Mouse (Mus musculus): Measurements from ENCODE around the gene 4933428G20Rik.
A peak's percentile ranks its signal among the peaks of the same experiment; 100 is the strongest.

Gene 4933428G20Rik

DNA sequence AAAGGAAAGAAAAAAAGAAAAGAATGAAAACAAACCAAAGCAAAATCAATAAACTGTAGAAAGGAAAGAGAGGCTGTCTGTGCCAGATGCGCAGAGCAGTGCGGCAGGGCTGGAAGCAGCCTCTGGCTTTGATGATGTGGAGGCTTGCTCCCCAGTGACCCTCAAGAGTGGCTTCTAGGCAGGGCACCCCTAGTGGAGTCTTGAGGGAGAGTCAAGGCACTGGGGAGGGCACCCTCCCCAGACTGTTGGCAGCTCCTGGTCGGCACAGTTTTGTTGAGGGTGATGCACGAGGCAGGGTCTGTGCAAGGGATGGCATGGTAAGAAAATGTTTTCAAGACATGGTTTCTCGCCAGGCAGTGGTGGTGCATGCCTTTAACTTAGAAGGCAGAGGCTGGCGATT lies 37.6 kb downstream of the 4933428G20Rik start:
- DNase-seq (ENCODE audit: low spot score) = no peak

DNA sequence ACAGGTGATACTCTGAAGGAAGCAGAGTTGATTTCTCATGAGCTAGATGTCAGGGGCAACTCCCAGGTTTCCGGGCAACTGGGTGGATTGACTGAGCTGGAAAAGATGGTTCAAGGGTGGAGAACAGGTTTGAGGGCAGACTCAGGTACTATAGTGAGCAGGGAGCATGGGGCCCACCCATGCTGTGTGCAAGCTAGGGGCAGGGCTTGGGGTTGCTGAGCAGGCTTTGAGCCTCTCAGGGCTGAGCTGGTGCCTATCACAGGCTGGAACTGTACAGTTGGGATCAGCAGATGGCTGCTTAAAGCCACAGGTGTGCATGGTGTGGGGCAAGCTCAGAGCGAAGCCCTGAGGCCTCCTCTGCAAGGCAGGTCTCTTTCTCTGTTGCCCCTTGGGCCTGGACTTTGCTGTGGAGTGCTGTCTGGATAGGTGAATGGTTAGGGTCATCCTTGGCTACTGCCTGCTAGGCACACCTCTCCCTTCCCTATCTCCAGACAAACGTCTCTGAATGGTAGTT lies 38.8 kb downstream of the 4933428G20Rik start:
- no peak for DNase-seq (ENCODE audit: low spot score)

DNA sequence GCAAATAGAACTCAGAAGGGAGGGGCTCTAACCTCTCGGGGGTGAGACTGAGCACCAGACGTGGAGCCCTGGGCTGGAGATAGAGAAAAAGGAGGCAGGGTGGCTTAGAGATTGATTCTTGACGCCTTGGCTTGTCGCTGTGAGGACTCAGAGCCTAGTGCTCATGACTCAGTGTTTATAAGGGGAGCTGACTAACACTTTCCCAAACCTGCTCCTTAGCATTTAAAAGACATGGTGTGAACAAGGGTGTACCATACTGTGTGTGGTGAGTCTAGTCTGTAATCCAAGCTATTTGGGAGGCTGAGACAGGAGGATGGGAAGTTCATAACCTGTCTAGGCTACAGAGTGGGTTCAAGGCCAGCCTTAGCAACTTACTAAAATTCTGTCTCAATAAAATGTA lies 43.0 kb downstream of the 4933428G20Rik start:
- no peak for DNase-seq (ENCODE audit: low spot score)

DNA sequence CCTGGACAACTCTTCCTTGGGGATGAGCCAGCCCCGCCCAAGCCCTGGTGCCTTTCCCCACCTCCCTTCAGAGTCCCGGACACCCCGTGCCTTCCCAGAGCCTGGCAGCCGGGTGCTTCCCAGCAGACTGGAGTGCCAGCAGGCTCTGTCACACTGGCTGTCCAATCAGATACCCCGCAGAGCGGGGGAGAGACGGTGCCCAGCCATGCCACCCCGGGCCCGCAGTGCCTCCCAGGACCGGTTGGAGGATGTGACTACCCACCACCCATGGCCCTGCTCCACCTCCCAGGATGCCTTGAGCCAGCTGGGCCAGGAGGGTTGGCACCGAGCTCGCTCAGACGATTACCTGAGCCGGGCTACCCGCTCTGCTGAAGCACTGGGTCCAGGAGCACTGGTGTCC lies 48.5 kb downstream of the 4933428G20Rik start:
- DNase-seq (ENCODE audit: low spot score) = no peak

DNA sequence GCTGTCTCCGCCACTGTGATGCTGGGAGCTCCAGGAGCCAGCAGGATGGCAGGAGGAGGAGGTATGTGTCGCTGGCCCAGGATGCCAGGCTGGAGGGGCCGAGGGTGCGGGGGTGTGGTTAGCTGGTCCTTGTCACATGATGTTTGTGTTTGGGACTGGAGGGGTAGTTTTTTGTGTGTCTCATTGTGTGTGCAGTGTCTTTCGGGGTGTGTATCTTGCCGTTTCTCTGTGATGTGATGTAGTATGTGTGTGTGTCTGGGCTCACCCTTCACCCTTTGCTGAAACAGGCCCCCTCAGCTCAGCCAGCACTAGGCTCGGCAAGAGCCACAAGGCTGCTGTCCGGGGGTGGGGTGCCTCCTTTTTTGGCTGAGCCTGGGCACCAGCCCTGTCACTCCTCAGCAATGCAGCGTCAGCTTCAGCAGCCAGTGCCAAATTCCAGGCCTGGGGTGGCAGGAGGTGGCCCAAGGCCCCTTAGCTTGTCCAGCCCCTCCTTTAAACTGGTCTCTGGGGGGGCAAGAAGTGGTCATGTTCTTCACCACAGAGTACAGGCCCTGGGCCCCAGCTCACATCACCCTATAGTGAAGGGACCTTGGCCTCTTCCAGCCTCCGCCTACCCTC lies 49.7 kb downstream of the 4933428G20Rik start:
- DNase-seq (ENCODE audit: low spot score) = no peak

DNA sequence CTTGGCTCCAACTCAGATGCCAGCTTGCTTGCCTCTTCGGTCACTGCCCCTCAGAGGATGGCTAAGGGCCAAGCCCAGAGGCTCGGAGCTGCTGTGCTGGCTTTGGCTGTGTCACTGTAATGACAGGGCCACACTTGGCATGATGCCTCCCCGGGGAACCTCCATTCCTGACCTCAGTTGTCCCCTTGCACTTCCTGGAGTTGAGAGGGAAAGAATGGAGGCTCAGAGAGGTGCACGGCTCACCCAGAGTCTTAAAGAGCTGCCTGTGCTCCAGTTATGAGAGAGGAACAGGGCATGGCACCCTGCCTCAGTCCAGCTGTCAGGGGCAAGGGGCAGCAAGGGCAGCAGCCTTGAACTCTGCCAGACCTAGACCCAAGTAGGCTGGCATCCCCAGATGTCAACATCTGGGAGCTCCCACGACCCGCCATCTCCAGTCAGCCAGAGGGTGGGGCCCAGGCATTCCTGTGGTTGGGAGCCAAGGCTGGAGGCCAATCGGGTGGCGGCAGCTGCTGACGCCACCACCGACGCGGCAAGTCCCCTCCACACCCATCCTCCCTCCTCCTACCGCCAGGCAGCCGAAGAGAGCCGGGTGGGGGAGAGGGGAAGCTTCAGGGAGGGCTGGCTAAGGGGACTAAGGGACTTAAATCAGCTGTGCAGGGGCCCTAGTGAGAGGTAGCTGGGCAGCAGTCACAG lies 50.4 kb downstream of the 4933428G20Rik start:
- peak; percentile 85 for DNase-seq (ENCODE audit: low spot score)

DNA sequence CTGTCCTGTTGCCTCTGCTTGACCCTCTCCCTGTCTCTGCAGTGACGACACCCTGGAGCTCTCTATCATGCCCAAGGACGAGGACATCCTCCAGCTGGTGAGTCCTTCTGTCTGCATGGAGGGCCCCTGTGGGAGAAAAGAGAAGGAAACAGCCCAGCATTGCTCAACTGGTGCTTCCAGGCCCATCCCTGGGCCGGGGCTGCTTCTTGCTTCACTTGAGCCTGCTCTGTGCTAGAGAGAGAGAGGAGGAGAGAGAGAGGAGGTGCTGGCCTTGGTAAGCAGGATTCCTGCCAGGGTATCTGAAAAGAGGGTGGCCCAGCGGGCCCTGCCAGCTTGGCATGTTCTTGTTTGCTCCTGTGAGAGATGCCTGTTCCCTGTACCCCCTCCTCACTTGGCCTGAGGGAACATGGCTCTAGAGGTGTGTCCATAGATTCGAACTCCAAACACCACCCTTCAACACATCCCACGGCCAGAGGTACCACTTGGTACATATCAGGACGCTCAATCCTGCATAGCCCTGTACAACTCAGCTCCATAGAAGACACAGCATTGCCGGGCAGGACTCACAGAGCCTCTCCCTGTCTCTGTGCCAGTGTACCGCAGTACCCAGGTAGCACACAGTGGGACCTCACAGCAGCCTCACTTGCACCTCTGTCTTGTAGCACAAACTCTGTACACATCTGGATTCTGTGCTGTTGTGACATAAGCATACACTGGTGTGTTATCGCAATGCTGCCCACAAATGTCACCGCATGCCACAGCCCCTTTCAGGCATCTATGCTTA lies 51.3 kb downstream of the 4933428G20Rik start:
- DNase-seq (ENCODE audit: low spot score) = no peak

DNA sequence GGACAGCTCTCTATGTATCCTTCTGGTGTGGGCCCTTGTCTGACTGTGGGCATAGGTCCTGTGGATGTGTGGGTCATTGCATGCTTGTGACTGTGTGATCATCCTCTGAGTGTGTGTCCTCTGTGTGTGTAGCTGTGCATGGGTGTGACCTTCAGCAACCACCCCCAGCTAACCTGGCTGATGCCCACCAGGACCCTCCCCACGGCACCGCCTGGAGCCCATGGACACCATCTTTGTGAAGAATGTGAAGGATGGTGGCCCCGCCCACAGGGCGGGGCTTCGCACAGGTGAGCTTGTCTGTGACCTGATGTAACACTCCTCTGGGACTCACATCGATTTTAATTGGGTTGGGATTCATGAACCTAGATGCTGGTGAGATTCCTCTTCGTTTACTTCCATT lies 52.2 kb downstream of the 4933428G20Rik start:
- no peak for DNase-seq (ENCODE audit: low spot score)

DNA sequence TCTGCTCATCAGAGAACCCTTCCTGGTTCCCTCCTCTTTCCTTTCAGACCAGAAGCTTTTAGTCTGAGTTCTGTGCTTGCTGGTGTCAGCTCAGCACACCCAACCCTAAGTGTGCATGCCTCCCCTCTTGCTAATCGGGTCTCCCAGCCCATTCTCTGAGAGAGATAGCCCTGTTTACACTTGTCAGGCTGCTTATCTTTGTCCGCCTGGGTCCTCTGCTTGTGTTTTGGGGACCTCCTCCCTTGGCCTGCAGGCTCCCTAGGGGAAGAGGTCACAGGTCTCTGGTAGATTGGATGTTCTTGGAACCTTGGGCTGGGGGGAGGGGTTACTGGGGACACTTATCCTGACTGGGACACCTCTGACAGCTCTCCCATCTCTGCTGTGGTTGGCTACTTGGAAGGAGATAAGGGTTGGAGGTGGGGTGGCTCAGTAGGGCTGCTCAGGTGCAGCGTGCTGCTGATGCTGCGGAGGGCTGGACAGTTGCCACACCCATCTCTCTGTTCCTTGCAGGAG lies 54.1 kb downstream of the 4933428G20Rik start:
- DNase-seq (ENCODE audit: low spot score) = no peak

DNA sequence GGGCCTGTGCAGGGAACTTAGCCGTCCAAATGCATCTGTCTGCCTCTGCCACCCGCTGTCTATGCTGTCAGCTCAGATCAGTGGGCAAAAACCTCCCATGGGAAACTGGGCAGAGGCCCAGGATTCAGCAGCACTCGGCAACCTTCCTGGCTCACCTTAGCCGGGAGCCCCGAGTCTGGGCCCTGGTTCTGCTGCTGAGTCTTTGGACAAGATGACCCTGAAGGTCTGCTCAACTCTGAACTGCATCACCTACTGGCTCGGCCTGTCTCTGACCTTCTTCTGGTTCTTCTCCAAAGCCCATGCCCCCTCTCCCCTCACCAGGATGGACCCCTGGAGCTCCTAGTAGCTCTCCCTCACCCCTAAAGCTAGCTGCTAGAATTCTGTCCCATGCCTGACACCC lies 54.5 kb downstream of the 4933428G20Rik start:
- no peak for DNase-seq (ENCODE audit: low spot score)

DNA sequence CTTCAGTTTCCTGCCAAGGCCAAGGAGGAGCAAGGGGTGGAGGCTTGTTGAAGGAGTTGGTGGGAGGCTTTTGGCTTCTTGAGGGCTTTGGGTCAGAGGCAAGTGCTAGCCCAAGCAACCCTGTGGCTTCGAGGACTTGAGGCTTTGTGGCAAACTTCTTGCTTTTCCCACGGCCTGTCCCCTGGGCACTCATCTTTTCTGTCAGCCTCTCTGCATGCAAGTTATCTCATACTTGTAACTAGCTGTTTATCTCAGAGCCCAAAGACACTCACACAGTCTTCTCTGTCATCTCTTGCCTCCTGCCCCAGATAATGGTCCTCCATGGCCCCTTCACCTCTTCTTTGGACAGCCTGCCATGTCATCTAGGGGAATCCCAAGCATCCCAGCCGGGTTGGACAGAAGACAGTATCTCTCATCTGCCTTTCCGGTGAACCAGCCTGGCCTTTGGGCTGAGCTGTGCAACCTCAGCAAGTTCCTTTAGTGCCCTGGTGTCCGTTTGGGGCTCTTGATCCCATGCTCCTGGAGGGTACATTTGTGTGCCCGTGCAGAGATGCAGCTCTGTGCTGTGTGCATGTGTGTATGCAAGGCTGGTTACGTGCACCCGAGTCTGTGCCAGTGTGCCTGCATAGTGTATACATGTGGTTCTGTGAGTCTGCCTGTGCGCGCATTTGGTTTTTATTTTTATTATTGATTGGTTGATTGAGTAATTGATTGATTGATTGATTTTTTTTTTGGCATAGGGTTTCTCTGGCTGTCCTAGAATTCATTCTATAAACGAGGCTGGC lies 57.1 kb downstream of the 4933428G20Rik start:
- no peak for DNase-seq (ENCODE audit: low spot score)

DNA sequence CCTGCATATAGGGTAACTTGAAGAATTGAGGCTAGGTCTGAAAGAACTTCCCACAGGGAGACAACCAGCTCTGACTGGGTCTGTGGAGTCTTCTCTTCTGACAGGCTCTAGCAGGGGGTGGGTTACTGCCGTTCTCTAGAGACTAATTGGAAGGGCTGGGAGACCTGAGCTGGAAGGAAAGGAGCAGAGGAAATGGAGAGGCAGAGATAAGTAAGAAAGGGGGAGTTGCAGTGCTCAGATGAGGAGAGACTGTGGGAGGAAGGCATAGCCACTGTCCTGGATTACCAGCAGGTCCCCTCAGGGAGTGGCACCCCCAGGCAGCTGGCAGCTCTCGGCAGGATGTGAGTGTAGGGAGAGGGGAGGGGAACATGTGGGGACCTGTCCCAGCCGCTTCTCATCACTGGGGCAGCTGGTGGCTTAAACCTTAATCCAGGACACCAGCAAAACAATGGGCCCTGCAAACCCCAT lies 58.4 kb downstream of the 4933428G20Rik start:
- no peak for DNase-seq (ENCODE audit: low spot score)

DNA sequence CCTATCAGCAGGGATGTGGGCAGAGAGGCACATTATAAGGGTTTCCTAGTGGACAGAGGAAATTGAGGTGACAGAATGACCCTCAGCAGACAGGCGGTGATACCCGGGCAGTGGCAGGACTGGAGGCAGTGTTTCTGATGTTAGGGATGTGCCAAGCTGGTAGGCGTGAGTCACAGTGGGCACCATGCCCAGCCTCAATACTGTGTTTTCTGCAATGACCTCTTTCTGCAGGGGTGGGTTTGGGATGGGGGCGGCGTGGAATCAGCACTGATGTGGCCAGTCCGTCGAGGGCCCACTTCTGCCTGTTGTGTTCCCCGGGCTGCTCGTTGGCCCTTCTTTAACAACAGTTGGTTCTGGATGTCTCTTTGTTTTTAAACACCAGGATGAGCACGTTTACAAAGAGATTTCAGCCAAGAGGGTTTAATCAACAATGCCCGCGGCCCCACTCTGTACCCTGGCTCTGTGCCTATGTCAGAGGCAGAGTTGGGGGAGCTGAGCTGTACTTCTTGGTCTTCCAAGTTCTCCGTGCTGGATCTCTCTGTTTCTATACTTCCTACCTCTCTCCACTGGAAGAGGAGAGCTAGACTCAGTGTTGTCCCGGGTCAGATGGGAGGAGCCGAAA lies 59.0 kb downstream of the 4933428G20Rik start:
- DNase-seq (ENCODE audit: low spot score) = no peak
